Mouse (Mus musculus) left cerebral cortex, postnatal 4 days (tissue): Measurements from ENCODE around the gene Ephx3. TPM values are rescaled to one million over a fixed set of nuclear protein-coding genes. Genes with fewer than 3 reads are reported as not detected.
"Not testable (repeated sequence)": the region's sequence is repeated elsewhere in the genome, so short reads cannot be mapped to it uniquely, and the experiment has no call there.

Experiments used
- DNase-seq: peaks from one replicate; pipeline ENCODE4 v3.0.0-alpha.2; 2022
- intact Hi-C: fragments of 180-260 bp; cut with DNase I; formaldehyde crosslinking; loops from one replicate; pipeline ENCODE4 v1.15.1; 2025
- total RNA-seq, 2 experiments: library from RNA; stranded (reverse); gene quantifications; 2 replicates each; pipeline ENCODE4 v1.2.3; 2021

The Ephx3 gene
- total RNA-seq, result under 1 TPM in 1 of 2 experiments, not detected in 1; 0.24 TPM

DNA sequence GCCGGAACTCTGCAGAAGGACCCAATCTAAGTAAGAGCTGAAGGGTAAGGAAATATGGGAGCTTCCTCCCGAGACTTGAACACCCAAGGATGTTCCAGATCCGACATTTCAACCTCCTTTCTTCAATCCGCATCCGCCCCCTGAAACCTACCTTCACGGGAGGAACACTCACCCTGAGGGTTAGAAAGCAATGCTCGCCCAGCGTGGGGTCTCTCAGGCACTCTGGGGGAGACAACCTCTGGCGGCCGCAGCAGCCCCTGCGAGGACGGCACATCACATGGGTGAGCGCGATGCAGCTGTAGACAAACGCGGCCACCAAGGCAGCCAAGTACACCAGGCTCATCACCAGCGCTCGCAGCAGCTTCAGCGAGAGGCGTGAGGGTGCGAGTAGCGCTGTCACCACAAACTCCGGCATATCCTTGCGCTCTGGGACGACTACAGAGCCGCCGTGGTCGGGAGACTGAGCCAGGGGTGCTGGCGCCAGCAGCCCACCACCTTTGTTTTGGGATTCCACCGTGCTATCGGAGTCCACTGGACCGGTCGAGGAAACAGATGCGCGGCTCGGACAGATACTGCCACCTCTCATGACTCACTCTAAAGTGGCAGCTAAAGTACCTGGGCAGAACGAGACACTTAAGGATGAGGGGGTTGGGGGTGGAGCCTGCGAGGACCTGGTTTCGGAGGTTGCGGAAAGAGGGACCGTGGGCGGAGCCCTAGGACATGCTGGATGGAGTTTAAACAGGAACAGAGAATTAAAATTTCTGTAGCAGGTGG lies at the start of gene Ephx3:
Gene Ephx3, minus strand, starts transcription at position 687 of the 774 bp plus-strand sequence.
- no peak for DNase-seq
- intact Hi-C loops, result no loop called here

DNA sequence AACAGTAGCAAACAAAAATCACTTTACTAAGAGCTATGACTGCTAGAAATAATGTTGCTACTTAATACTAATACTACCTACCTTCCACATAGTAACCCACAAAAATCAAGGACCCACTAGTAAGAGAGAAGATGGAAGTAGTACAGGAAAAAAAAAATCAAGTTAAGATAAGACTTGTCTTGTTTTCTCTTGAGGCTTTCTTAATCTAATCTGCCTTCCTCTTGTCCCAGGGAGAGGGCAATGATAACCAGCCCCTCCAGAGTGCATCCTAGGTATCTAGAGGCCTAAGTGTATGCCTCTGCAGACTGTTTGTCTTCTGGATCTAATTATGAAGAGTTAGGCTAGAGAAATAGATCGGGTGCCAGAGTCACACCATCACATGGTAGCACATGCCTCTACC lies 49.2 kb upstream of the Ephx3 start:
- DNase-seq, result no peak
- intact Hi-C loops, result no loop called here

GRCm38 (mm10) chr17:32235534-32236191 lies 46.3 kb upstream of the Ephx3 start:
- intact Hi-C loops, result no loop called here
- peak; percentile 89 for DNase-seq

- intact Hi-C loops, result no loop called here
- no peak for DNase-seq
Observed at GRCm38 (mm10) chr17:32233174-32233573, 43.8 kb upstream of the Ephx3 start.

- intact Hi-C loops, result no loop called here
- no peak for DNase-seq
Observed at GRCm38 (mm10) chr17:32229256-32229655, 39.9 kb upstream of the Ephx3 start.

DNA sequence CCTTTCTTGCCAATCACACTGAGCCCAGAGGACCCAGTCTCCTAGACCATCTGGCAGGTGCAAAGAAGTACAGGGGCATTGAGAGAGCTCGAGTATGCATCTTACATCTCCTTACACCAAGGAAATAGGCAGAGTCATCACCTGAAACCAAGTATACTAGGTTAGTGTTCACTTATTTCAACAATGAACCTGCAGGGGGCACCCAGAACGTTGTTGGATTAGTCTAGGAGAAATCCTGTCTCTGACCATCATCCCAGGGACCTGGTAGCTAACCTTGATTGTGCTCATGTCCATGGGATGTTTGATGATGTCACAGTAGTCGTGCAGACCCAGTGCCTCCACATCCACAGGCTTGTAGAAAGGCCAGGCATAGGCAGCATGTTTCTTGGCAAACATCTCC lies 31.5 kb upstream of the Ephx3 start:
- DNase-seq, result no peak
- intact Hi-C loops, result no loop called here

- intact Hi-C loops, DNase-seq: not testable (repeated sequence)
Observed at GRCm38 (mm10) chr17:32215587-32215986, 26.2 kb upstream of the Ephx3 start.

DNA sequence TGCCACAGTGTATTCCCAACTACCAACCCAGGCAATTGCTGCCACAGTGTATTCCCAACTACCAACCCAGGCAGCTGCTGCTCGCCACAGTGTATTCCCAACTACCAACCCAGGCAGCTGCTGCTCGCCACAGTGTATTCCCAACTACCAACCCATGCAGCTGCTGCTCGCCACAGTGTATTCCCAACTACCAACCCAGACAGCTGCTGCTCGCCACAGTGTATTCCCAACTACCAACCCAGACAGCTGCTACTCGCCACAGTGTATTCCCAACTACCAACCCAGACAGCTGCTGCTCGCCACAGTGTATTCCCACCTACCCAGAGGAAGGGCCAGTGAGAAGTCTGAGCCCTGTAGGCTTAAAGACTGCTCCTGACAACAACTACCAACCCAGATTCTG lies 22.2 kb upstream of the Ephx3 start:
- DNase-seq, intact Hi-C loops: not testable (repeated sequence)

GRCm38 (mm10) chr17:32209752-32210151 lies 20.4 kb upstream of the Ephx3 start:
- DNase-seq, result peak; percentile 76
- intact Hi-C loops, result loop anchor here (10.0 kb wide), 1 partner anchor 155 kb away; no protein-coding TSS in a partner anchor

GRCm38 (mm10) chr17:32209144-32209543 lies 19.8 kb upstream of the Ephx3 start:
- intact Hi-C loops, result loop anchor here (10.0 kb wide), 1 partner anchor 154 kb away; no protein-coding TSS in a partner anchor
- DNase-seq, result no peak

- intact Hi-C loops, result loop anchor here (10.0 kb wide), 1 partner anchor 153 kb away; no protein-coding TSS in a partner anchor
- DNase-seq, result no peak
Observed at GRCm38 (mm10) chr17:32207586-32208245, 18.4 kb upstream of the Ephx3 start.

- DNase-seq, result no peak
- intact Hi-C loops, result loop anchor here (10.0 kb wide), 1 partner anchor 151 kb away; no protein-coding TSS in a partner anchor
Observed at GRCm38 (mm10) chr17:32205345-32205744, 16.0 kb upstream of the Ephx3 start.

- intact Hi-C loops, result loop anchor here (10.0 kb wide), 1 partner anchor 148 kb away; no protein-coding TSS in a partner anchor
- DNase-seq, result no peak
Observed at GRCm38 (mm10) chr17:32202972-32203371, 13.6 kb upstream of the Ephx3 start.

DNA sequence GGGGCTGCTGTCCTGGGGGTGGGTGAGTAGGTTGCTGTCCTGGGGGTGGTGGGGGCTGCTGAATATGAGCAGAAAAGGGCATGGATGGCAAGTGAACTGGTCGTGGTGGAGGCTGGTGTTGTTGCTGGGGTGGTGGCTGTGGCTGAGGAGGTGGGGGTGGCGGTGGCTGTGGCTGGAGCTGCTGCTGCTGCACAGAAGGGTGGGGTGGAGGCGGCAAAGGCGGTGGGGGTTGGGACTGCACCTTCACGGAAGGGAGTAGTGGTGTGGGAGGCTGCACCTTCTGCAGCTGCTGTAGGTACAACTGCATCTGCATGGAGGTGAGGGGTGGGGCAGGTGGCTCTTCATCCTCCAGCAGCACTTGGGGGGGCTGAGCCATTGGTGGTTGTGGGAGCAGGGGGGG lies 11.7 kb upstream of the Ephx3 start:
- intact Hi-C loops, result loop anchor here (10.0 kb wide), 1 partner anchor 146 kb away; no protein-coding TSS in a partner anchor
- DNase-seq, result no peak

- intact Hi-C loops, result loop anchor here (10.0 kb wide), 1 partner anchor 145 kb away; no protein-coding TSS in a partner anchor
Observed at GRCm38 (mm10) chr17:32199796-32200195, 10.4 kb upstream of the Ephx3 start.

GRCm38 (mm10) chr17:32197156-32197555 lies 7.8 kb upstream of the Ephx3 start:
- DNase-seq, result peak; percentile 45
- intact Hi-C loops, result no loop called here

More at GRCm38 (mm10) chr17:32199796-32200195, 10.4 kb upstream of the Ephx3 start:
- no peak for DNase-seq

- intact Hi-C loops, result no loop called here
- no peak for DNase-seq
Observed at GRCm38 (mm10) chr17:32195725-32196124, 6.4 kb upstream of the Ephx3 start.

DNA sequence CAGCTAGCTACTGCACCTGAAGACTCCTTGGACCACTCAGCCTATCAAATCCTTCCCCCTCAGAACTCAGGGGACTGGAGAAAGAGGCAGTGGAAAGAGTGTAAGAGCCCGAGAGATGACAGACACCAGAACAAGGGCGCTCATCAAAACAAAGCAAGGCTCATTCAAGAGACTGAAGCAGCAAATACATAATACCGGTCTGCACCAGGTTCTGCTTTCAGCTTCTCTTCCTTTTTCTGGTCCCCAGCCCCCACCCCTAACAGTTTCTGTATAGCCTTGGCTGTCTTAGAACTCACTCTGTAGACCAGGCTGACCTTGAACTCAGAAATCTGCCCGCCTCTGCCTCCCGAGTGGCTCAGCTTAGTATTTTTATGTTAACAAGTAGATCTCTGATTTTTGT lies 3.7 kb upstream of the Ephx3 start:
- DNase-seq, result no peak
- intact Hi-C loops, result no loop called here

- no peak for DNase-seq
- intact Hi-C loops, result no loop called here
Observed at GRCm38 (mm10) chr17:32189850-32190249, 501 bp upstream of the Ephx3 start.

GRCm38 (mm10) chr17:32183017-32183416 lies 6.3 kb downstream of the Ephx3 start:
- no peak for DNase-seq
- intact Hi-C loops, result no loop called here
